Mouse (Mus musculus) heart, embryonic 15.5 days (tissue): ENCODE measurements around the gene Ing5. TPM values are rescaled to one million over a fixed set of nuclear protein-coding genes. Genes with fewer than 3 reads are reported as not detected.

Experiments
- polyA plus RNA-seq: library from polyadenylated mRNA; unstranded; fragments of >200 nt; fragmentation: Nextera tagmentation; extraction: Ambion mirVana; gene quantifications from 2 replicates; pipeline ENCODE4 v1.2.1, GENCODE M21; 2015

The Ing5 gene
- polyA plus RNA-seq, 1 experiment from 2014 or later = 10.3 TPM

Other genes with a start within 250 kb of the Ing5 start
- gene Stk25, start 145.3 kb upstream of the Ing5 start, polyA plus RNA-seq = 124 and 153 TPM in 2 replicates
- gene Bok, start 118.3 kb upstream of the Ing5 start, polyA plus RNA-seq = 38.2 and 51.3 TPM in 2 replicates
- gene Atg4b, start 52.5 kb upstream of the Ing5 start, polyA plus RNA-seq = 56.1 and 57.6 TPM in 2 replicates
- gene Thap4, start 49.1 kb upstream of the Ing5 start, polyA plus RNA-seq = 51.0 and 51.4 TPM in 2 replicates
- 147 and 156 TPM in 2 replicates for gene Dtymk, start 2.0 kb upstream of the Ing5 start, polyA plus RNA-seq
- 15.4 and 18.5 TPM in 2 replicates for gene D2hgdh, start 20.9 kb downstream of the Ing5 start, polyA plus RNA-seq
- gene Gal3st2, start 57.3 kb downstream of the Ing5 start, polyA plus RNA-seq = 0.09 and 0.10 TPM in 2 replicates
- gene Gal3st2b, start 114.3 kb downstream of the Ing5 start, polyA plus RNA-seq = not detected in 2 replicates
- 0.01 and 0.04 TPM in 2 replicates for gene Gal3st2c, start 186.5 kb downstream of the Ing5 start, polyA plus RNA-seq
- not detected in 2 replicates for gene Neu4, start 216.5 kb downstream of the Ing5 start, polyA plus RNA-seq
- gene Pdcd1, start 248.6 kb downstream of the Ing5 start, polyA plus RNA-seq = 0.37 and 1.7 TPM in 2 replicates